Mouse (Mus musculus): ENCODE results near the gene Abi2.

DNA sequence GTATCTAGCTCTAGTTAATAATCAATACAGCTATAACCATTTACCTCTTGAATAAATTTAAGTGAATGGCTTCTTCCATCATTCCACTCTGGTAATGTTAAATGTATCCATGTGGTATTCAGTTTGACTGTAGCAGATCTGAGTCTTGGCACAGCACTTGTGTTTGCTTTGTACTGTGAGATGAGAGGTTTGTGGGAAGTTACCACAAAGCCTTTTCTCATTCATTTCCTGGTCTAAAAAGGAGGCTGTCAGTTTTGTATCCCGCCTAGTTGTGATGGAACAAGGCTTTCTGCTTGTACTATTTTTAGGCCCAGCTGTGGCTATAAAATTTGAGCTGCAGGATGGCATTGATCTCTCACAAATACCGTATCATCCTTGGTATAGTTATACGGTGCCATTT is 7.3 kb downstream of the Abi2 start:
- TF ChIP-seq POLR2AphosphoS2 (IDR thresholded peaks at IDR 0.05; ENCODE audit: insufficient read length, low read depth) (no peak), REST (IDR thresholded peaks at IDR 0.05; ENCODE audit: insufficient read depth, insufficient read length) (no peak), TCF12 (IDR thresholded peaks at IDR 0.05; ENCODE audit: insufficient read depth, poor library complexity, severe bottlenecking) (no peak), POLR2A (IDR thresholded peaks at IDR 0.05; ENCODE audit: insufficient read length, low read depth) (no peak), MAX (IDR thresholded peaks at IDR 0.05; ENCODE audit: low read depth) (no peak), SRF (IDR thresholded peaks at IDR 0.05; ENCODE audit: control insufficient read depth, insufficient read length, low read depth) (no peak)
